Mouse (Mus musculus) forebrain, embryonic 16.5 days (tissue): ENCODE measurements at regions not wholly inside any gene's neighbourhood (a gene's known extent, or its start where the extent isn't known, plus 50 kb on each side); places are given as distances from the start of the nearest gene placed in this dataset.

Source experiments
- ATAC-seq: fragments of 200-750 bp; cut with Nextera tagmentation; 2 replicates; pipeline ENCODE4 v1.8.0; 2017; ENCODE audit warnings: mild to moderate bottlenecking, moderate library complexity
- H3K27ac ChIP-seq: fragments of 300-500 bp; sonication (generic); 2 replicates; pipeline ENCODE4 v1.5.1; 2014; ENCODE audit warnings: low read length, control low read depth
- H3K27me3 ChIP-seq: fragments of 300-500 bp; sonication (generic); replicated peaks from 2 replicates; pipeline ENCODE4 v1.6.1; 2014; ENCODE audit warnings: low read length; ENCODE audit not compliant: control insufficient read depth, insufficient read depth
- H3K36me3 ChIP-seq: fragments of 300-500 bp; sonication (generic); 2 replicates; pipeline ENCODE4 v1.6.1; 2014; ENCODE audit not compliant: control insufficient read depth, insufficient read depth
- H3K4me1 ChIP-seq: fragments of 300-500 bp; sonication (generic); replicated peaks from 2 replicates; pipeline ENCODE4 v1.6.1; 2014; ENCODE audit warnings: low read length; ENCODE audit not compliant: control insufficient read depth, insufficient read depth
- H3K4me2 ChIP-seq: fragments of 300-500 bp; sonication (generic); 2 replicates; pipeline ENCODE4 v1.6.1; 2014; ENCODE audit warnings: mild to moderate bottlenecking, low read length, control low read depth
- H3K4me3 ChIP-seq: fragments of 300-500 bp; sonication (generic); replicated peaks from 2 replicates; pipeline ENCODE4 v1.5.1; 2014; ENCODE audit warnings: mild to moderate bottlenecking, low read length, control low read depth
- H3K9ac ChIP-seq: fragments of 300-500 bp; sonication (generic); replicated peaks from 2 replicates; pipeline ENCODE4 v1.6.1; 2014; ENCODE audit warnings: low read depth, low read length, control low read depth
- H3K9me3 ChIP-seq: fragments of 300-500 bp; sonication (generic); 2 replicates; pipeline ENCODE4 v1.6.1; 2016; ENCODE audit warnings: low read length; ENCODE audit not compliant: control insufficient read depth
- WGBS: fragments of 180-500 bp; shearing (Covaris S2); extraction: QIAGEN DNeasy Blood & Tissue Kit; methylation state at CpG from one replicate; pipeline ENCODE4 v1.1.7; 2014; 5-methylcytosine and 5-hydroxymethylcytosine counted together

- Histone ChIP-seq H3K4me3 (peak overlapping the region; percentile 51), H3K27ac (peak overlapping the region; percentile 99), H3K9ac (peak overlapping the region; percentile 85), H3K4me2 (peak overlapping the region; percentile 82), H3K27me3 (no peaks in the 10 kb centered on the region), H3K4me1 (peaks cover 24% of the 10 kb centered on the region), H3K36me3 (no peaks in the 10 kb centered on the region), H3K9me3 (no peaks in the 10 kb centered on the region)
- peak; percentile 70 for ATAC-seq
- 7% methylated on average over 12 of the region's 13 CpGs for WGBS
These were observed 417.9 kb upstream of the Ubash3b start for GRCm38 (mm10) chr9:41579107-41580014.

GRCm38 (mm10) chr9:41578221-41579106 is 417.0 kb upstream of the Ubash3b start:
- no peaks in the 10 kb centered on the region for H3K9me3 ChIP-seq
- WGBS: 18% methylated on average over 14 of the region's 14 CpGs
- ATAC-seq: no peak
- H3K4me2 ChIP-seq: peak overlapping the region; percentile 82
- peak overlapping the region; percentile 99 for H3K27ac ChIP-seq
- peaks cover 24% of the 10 kb centered on the region for H3K4me1 ChIP-seq
- peak overlapping the region; percentile 51 for H3K4me3 ChIP-seq
- H3K27me3 ChIP-seq: no peaks in the 10 kb centered on the region
- H3K36me3 ChIP-seq: no peaks in the 10 kb centered on the region
- H3K9ac ChIP-seq: peak overlapping the region; percentile 85

DNA sequence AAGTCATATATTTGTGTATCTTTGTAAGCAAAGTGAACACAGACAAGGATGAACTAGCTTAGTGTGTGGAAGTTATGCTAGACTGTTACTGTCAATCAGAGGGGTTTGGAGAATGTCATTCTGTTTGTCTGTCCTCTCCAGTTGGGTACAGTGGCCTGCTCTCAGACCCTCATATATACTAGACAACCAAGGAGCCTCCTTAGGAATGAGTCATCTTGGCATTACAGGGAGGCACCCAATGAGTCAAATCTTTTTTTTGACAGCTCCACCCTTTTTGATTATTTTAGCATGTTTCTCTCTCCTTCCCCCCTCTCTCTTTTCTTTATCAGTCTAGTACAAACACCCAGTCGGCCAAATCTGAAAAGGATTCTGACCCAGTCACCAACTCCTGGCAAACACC is 416.3 kb upstream of the Ubash3b start:
- no peaks in the 10 kb centered on the region for H3K36me3 ChIP-seq
- H3K4me2 ChIP-seq: peak overlapping the region; percentile 82
- H3K9me3 ChIP-seq: no peaks in the 10 kb centered on the region
- no peak for ATAC-seq
- H3K27me3 ChIP-seq: no peaks in the 10 kb centered on the region
- WGBS: 21% methylated on average over 1 of the region's 1 CpGs
- peaks cover 24% of the 10 kb centered on the region for H3K4me1 ChIP-seq
- peak overlapping the region; percentile 85; the same call in 1 of the 2 replicates for H3K9ac ChIP-seq
- H3K27ac ChIP-seq: peak overlapping the region; percentile 99
- H3K4me3 ChIP-seq: peak overlapping the region; percentile 51

GRCm38 (mm10) chr9:41575826-41576225 is 414.3 kb upstream of the Ubash3b start:
- peak overlapping the region; percentile 26; the same call in 1 of the 2 replicates for H3K9ac ChIP-seq
- H3K4me2 ChIP-seq: no peak overlapping the region
- no peak overlapping the region for H3K4me3 ChIP-seq
- no peaks in the 10 kb centered on the region for H3K9me3 ChIP-seq
- no peaks in the 10 kb centered on the region for H3K36me3 ChIP-seq
- no peaks in the 10 kb centered on the region for H3K27me3 ChIP-seq
- no peak for ATAC-seq
- no peak overlapping the region for H3K27ac ChIP-seq
- WGBS: 6% methylated on average over 5 of the region's 5 CpGs
- peaks cover 24% of the 10 kb centered on the region for H3K4me1 ChIP-seq

DNA sequence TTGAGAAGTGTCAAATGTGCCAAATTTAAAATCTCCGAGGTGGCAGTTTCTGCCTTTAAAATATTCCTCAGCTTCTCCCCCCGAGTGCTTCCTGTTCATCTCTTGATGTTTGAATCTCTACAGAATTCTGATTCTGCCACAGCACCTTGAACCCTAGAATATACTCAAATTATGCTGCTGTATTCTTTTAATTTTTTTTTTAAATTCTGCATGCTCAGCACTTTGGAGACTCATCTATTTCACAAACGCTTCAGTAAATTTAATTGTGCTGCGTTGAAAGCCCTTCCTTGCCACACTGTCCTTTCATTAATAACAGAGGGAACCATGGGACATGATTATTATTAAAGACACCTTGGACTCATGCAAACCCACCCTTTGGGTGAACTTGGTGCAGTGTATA is 408.8 kb upstream of the Ubash3b start:
- H3K9ac ChIP-seq: no peak overlapping the region
- WGBS: 87% methylated on average over 4 of the region's 4 CpGs
- H3K9me3 ChIP-seq: no peaks in the 10 kb centered on the region
- H3K36me3 ChIP-seq: no peaks in the 10 kb centered on the region
- ATAC-seq: no peak
- no peaks in the 10 kb centered on the region for H3K27me3 ChIP-seq
- H3K4me1 ChIP-seq: no peaks in the 10 kb centered on the region
- H3K4me3 ChIP-seq: no peak overlapping the region
- H3K4me2 ChIP-seq: no peak overlapping the region
- H3K27ac ChIP-seq: no peak overlapping the region

- WGBS: 78% methylated on average over 5 of the region's 5 CpGs
- no peaks in the 10 kb centered on the region for H3K27me3 ChIP-seq
- no peak overlapping the region for H3K4me2 ChIP-seq
- no peaks in the 10 kb centered on the region for H3K4me1 ChIP-seq
- no peak overlapping the region for H3K27ac ChIP-seq
- H3K9me3 ChIP-seq: no peaks in the 10 kb centered on the region
- H3K36me3 ChIP-seq: 0 out of 2 replicates have a peak, but pooled peaks cover 2% of the 10 kb centered on the region
- no peak for ATAC-seq
- H3K9ac ChIP-seq: no peak overlapping the region
- H3K4me3 ChIP-seq: no peak overlapping the region
These were observed 405.0 kb upstream of the Ubash3b start for GRCm38 (mm10) chr9:41566496-41566895.

- Histone ChIP-seq H3K9ac (no peak overlapping the region), H3K4me2 (no peak overlapping the region), H3K4me1 (no peaks in the 10 kb centered on the region), H3K4me3 (no peak overlapping the region), H3K36me3 (0 out of 2 replicates have a peak, but pooled peaks cover 2% of the 10 kb centered on the region), H3K27ac (no peak overlapping the region), H3K9me3 (no peaks in the 10 kb centered on the region), H3K27me3 (no peaks in the 10 kb centered on the region)
- ATAC-seq: no peak
- WGBS: 88% methylated on average over 7 of the region's 7 CpGs
These were observed 404.3 kb upstream of the Ubash3b start for GRCm38 (mm10) chr9:41565784-41566183.

- ATAC-seq: no peak
- H3K4me2 ChIP-seq: no peak overlapping the region
- no peaks in the 10 kb centered on the region for H3K9me3 ChIP-seq
- H3K27me3 ChIP-seq: no peaks in the 10 kb centered on the region
- H3K4me3 ChIP-seq: no peak overlapping the region
- H3K36me3 ChIP-seq: 0 out of 2 replicates have a peak, but pooled peaks cover 2% of the 10 kb centered on the region
- no peak overlapping the region for H3K9ac ChIP-seq
- no peak overlapping the region for H3K27ac ChIP-seq
- H3K4me1 ChIP-seq: no peaks in the 10 kb centered on the region
- WGBS: 96% methylated on average over 2 of the region's 2 CpGs
These were observed 401.9 kb upstream of the Ubash3b start for GRCm38 (mm10) chr9:41563376-41563775.

DNA sequence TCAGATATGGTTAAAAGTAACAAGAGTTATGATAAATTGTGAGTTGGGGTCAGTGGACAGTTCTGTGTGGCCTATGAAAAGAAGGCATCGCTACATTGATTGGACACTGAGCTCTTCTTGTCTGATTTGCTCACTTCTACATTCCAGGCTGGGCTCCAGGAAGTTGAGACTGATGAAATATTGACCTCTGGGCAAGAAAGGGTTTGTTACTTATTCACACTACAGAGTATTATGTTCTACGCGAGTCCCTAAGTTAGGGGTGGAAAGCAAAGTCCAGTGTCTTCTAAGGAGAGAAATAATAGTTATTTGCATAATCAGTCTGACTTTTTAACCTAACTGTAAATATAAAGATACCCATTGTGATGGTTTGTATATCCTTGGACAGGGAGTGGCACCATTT is 397.0 kb upstream of the Ubash3b start:
- no peak overlapping the region for H3K4me2 ChIP-seq
- no peak overlapping the region for H3K27ac ChIP-seq
- over 99% methylated on average over 3 of the region's 3 CpGs for WGBS
- H3K4me3 ChIP-seq: no peak overlapping the region
- no peaks in the 10 kb centered on the region for H3K4me1 ChIP-seq
- no peak overlapping the region for H3K9ac ChIP-seq
- H3K9me3 ChIP-seq: no peaks in the 10 kb centered on the region
- H3K36me3 ChIP-seq: peaks cover 2% of the 10 kb centered on the region; the same call in 1 of the 2 replicates
- no peaks in the 10 kb centered on the region for H3K27me3 ChIP-seq
- no peak for ATAC-seq
